Mouse (Mus musculus) liver, postnatal 0 days (tissue): ENCODE measurements around the gene Nr2f6.

Source experiments
- CTCF ChIP-seq: sonication (generic); IDR thresholded peaks from 2 replicates; pipeline ENCODE4 v1.5.1; 2016; ENCODE audit warnings: antibody characterized with exemption, low read depth
- EP300 ChIP-seq: IDR thresholded peaks from 2 replicates; pipeline ENCODE4 v1.6.1; 2016; ENCODE audit warnings: antibody characterized with exemption, low read depth, mild to moderate bottlenecking

DNA sequence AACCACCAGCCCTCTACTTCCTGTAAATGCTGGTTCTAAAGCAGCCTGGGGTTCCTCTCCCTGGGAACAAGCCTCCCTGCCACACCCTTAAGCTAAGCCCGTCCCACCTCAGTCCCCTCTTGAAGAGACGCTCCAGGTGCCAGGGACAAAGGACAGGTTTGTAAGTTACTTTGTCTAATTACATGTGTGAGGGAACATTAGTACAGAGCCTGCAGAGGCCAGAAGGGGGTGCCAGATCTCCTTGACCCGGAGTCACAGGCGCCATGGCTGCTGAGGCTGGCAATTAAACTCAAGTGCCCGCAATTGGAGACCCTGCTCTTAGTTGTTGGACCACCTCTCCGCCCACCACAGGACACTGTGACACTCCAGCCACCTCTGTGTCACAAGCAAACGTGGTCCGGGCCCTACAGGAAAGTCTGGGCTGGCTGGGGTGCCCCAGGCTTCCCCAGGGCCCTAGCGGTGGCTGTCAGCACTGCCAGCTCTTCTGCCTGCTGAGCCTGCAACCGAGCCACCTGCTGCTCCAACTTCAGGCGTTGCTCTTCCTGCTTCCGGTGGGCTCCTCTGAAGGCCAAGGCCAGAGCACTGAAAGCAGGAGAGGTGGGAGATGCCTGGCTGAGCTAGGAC lies 3.6 kb upstream of the Nr2f6 start:
- TF ChIP-seq CTCF, result no peak; the same call in 1 of the 2 replicates
- no peak for TF ChIP-seq EP300
